In genomic region chr4:68922504-68922903, GRCm38 (mm10) we compare ENCODE assay signal across 13 mouse cellular contexts. TPM values are rescaled to one million over a fixed set of nuclear protein-coding genes. Genes with fewer than 3 reads are reported as not detected.
"Had no signal": no experiment of that assay in that cellular context is flagged by ENCODE, and none has a peak within 500 bp of the region (broad histone marks: within the 10 kb centered on the region; RNA-seq: fewer than 3 reads in every experiment).

No protein-coding gene starts in this region.

- DNase-seq: retina, postnatal 1 day; right cerebral cortex, adult 18-20 months; right cerebral cortex, postnatal 14 days; right cerebral cortex, postnatal 25 days; right cerebral cortex, postnatal 4 days; spleen, adult 18-20 months; thymus, adult 18-20 months; thymus, adult 2 months; thymus, postnatal 14 days; thymus, postnatal 25 days; thymus, postnatal 36 days; thymus, postnatal 4 days had no signal

RNA-seq across cellular contexts. Expression of gene Brinp1, which starts 31.7 kb away (rescaled TPM):
- total RNA-seq: neutrophil, adult 5-6 weeks had no signal
